Mouse (Mus musculus): ENCODE measurements around the gene Sult1e1. TPM values are rescaled to one million over a fixed set of nuclear protein-coding genes. Genes with fewer than 3 reads are reported as not detected.

Gene Sult1e1
- polyA plus RNA-seq, 1 experiment: not detected

DNA sequence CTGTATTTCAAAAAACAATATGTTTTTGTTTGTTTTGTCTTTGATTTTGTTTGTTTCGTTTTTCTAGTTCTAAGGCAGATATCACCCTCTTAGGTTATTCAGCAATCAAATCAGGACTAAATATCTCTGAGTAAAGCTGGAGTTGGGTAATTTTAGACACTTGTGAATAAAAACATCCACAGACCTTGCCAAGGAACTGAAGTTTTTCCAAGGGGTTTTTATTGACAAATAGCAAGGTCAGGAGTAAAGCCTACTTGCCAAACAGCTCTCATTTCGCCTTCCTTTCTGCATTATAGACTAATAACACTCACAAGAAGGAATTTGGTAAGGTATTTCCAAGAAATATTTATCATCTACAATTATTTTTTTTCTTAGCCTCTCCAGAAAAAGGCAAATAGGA lies 6.5 kb upstream of the Sult1e1 start:
- H3ac ChIP-seq (ENCODE audit: control insufficient read depth, insufficient read length): no peak overlapping the region
- no peaks in the 10 kb centered on the region for H3K27me3 ChIP-seq (ENCODE audit: control insufficient read depth, insufficient read depth, insufficient read length)
- H3K79me2 ChIP-seq (ENCODE audit: control insufficient read depth, insufficient read depth): no peaks in the 10 kb centered on the region
- TF ChIP-seq POLR2AphosphoS2 (IDR thresholded peaks at IDR 0.05; ENCODE audit: insufficient read length, low read depth): no peak
- no peak for TF ChIP-seq POLR2A (IDR thresholded peaks at IDR 0.05; ENCODE audit: insufficient read length, low read depth)
- TF ChIP-seq E2F4 (IDR thresholded peaks at IDR 0.05; ENCODE audit: insufficient read depth): no peak
- no peak for TF ChIP-seq REST (IDR thresholded peaks at IDR 0.05; ENCODE audit: insufficient read depth, insufficient read length)
- no peak for TF ChIP-seq USF1 (IDR thresholded peaks at IDR 0.05; ENCODE audit: low read depth)
- TF ChIP-seq MYOD1 (IDR thresholded peaks at IDR 0.05; ENCODE audit: control insufficient read depth in 1 of 3, insufficient read length in 2 of 3, low read depth in 2 of 3): no peak
- TF ChIP-seq MYOG (IDR thresholded peaks at IDR 0.05; ENCODE audit: control insufficient read depth in 1 of 3, insufficient read depth in 1 of 3, insufficient read length in 2 of 3, low read depth in 2 of 3): no peak
- TF ChIP-seq CEBPB (IDR thresholded peaks at IDR 0.05; ENCODE audit: insufficient read depth, poor library complexity, severe bottlenecking): no peak
- TF ChIP-seq MAX (IDR thresholded peaks at IDR 0.05; ENCODE audit: low read depth): no peak
- no peak for TF ChIP-seq TCF12 (IDR thresholded peaks at IDR 0.05; ENCODE audit: insufficient read depth, poor library complexity, severe bottlenecking)
- TF ChIP-seq SRF (IDR thresholded peaks at IDR 0.05; ENCODE audit: control insufficient read depth, insufficient read length, low read depth): no peak
- TF ChIP-seq TCF3 (IDR thresholded peaks at IDR 0.05; ENCODE audit: insufficient read length, low read depth): no peak
- H3K36me3 ChIP-seq (ENCODE audit: control insufficient read depth, insufficient read depth): no peaks in the 10 kb centered on the region
- no peak overlapping the region for H3K4me3 ChIP-seq
- H3K4me2 ChIP-seq (ENCODE audit: low read depth): no peak overlapping the region

DNA sequence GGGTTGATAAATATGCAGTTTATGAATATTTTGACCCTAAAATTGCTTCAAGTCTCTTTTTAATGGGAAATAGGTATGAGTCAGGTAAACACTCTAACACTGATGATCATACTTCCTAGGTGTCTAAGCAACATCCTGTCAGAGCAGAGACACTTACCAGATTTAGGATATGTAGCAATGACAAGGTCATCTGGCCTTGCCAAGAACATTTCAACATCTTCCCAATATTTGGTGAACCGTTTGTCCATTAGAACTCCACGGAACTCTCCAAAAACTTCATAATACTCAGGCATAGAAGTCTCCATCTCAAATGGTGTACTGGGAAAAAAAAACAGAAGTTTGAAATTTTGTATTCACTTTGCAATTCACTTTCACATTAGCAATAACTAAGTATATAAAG lies 1.5 kb downstream of the Sult1e1 start:
- Histone ChIP-seq H3K4me3 (no peak overlapping the region), H3K79me2 (ENCODE audit: control insufficient read depth, insufficient read depth) (no peaks in the 10 kb centered on the region), H3ac (ENCODE audit: control insufficient read depth, insufficient read length) (no peak overlapping the region), H3K27me3 (ENCODE audit: control insufficient read depth, insufficient read depth, insufficient read length) (no peaks in the 10 kb centered on the region), H3K36me3 (ENCODE audit: control insufficient read depth, insufficient read depth) (no peaks in the 10 kb centered on the region), H3K4me2 (ENCODE audit: low read depth) (no peak overlapping the region)
- no peak for TF ChIP-seq POLR2A (IDR thresholded peaks at IDR 0.05; ENCODE audit: insufficient read length, low read depth)
- no peak for TF ChIP-seq TCF3 (IDR thresholded peaks at IDR 0.05; ENCODE audit: insufficient read length, low read depth)
- no peak for TF ChIP-seq MYOG (IDR thresholded peaks at IDR 0.05; ENCODE audit: control insufficient read depth in 1 of 3, insufficient read depth in 1 of 3, insufficient read length in 2 of 3, low read depth in 2 of 3)
- no peak for TF ChIP-seq E2F4 (IDR thresholded peaks at IDR 0.05; ENCODE audit: insufficient read depth)
- no peak for TF ChIP-seq POLR2AphosphoS2 (IDR thresholded peaks at IDR 0.05; ENCODE audit: insufficient read length, low read depth)

DNA sequence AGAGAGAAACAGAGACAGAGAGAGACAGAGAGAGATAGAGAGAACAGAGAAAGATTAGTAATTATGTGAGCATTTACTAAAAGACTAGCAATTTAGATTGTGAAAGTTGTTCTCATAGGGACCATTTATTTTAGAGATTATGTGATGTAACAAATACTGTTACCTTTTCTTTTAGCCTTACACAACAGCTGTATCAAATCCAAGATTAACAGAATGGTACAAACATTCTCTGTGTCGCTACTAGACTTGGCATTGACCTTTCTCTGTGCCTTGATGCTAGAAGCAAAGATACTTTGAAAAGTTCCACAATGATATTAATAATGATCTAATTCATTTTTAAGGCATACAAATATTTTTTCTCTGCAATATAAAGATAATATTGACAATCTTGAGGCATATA lies 11.0 kb downstream of the Sult1e1 start:
- H3K4me3 ChIP-seq: no peak overlapping the region
- H3K4me2 ChIP-seq (ENCODE audit: low read depth): no peak overlapping the region
- TF ChIP-seq POLR2AphosphoS2 (IDR thresholded peaks at IDR 0.05; ENCODE audit: insufficient read length, low read depth) (no peak), TCF3 (IDR thresholded peaks at IDR 0.05; ENCODE audit: insufficient read length, low read depth) (no peak), TCF12 (IDR thresholded peaks at IDR 0.05; ENCODE audit: insufficient read depth, poor library complexity, severe bottlenecking) (no peak), CEBPB (IDR thresholded peaks at IDR 0.05; ENCODE audit: insufficient read depth, poor library complexity, severe bottlenecking) (no peak), MYOG (IDR thresholded peaks at IDR 0.05; ENCODE audit: control insufficient read depth in 1 of 3, insufficient read depth in 1 of 3, insufficient read length in 2 of 3, low read depth in 2 of 3) (no peak), POLR2A (IDR thresholded peaks at IDR 0.05; ENCODE audit: insufficient read length, low read depth) (no peak), E2F4 (IDR thresholded peaks at IDR 0.05; ENCODE audit: insufficient read depth) (no peak), REST (IDR thresholded peaks at IDR 0.05; ENCODE audit: insufficient read depth, insufficient read length) (no peak), MAX (IDR thresholded peaks at IDR 0.05; ENCODE audit: low read depth) (no peak), SRF (IDR thresholded peaks at IDR 0.05; ENCODE audit: control insufficient read depth, insufficient read length, low read depth) (no peak), USF1 (IDR thresholded peaks at IDR 0.05; ENCODE audit: low read depth) (no peak), MYOD1 (IDR thresholded peaks at IDR 0.05; ENCODE audit: control insufficient read depth in 1 of 3, insufficient read length in 2 of 3, low read depth in 2 of 3) (no peak)
- no peak overlapping the region for H3ac ChIP-seq (ENCODE audit: control insufficient read depth, insufficient read length)
- no peaks in the 10 kb centered on the region for H3K79me2 ChIP-seq (ENCODE audit: control insufficient read depth, insufficient read depth)
- no peaks in the 10 kb centered on the region for H3K36me3 ChIP-seq (ENCODE audit: control insufficient read depth, insufficient read depth)
- no peaks in the 10 kb centered on the region for H3K27me3 ChIP-seq (ENCODE audit: control insufficient read depth, insufficient read depth, insufficient read length)

DNA sequence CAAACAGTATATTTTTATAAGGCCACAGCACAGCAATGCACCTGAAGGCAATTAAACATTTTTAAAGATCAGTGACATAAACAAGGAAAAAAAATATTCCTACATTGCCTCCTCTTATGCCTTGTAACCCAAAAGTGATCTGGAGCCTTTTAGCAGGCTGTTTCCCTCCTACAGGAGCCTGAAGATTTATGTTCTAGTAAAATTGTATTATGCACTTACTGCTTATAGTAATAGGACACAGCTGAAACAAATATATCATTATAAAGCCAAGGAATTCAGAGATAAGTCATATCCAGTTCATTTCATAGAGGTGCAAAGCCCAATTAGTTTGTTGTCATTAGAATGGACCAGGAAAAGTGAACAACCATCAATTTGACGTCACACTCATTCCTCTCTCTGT lies 17.2 kb downstream of the Sult1e1 start:
- Histone ChIP-seq H3K4me3 (no peak overlapping the region), H3K79me2 (ENCODE audit: control insufficient read depth, insufficient read depth) (no peaks in the 10 kb centered on the region), H3ac (ENCODE audit: control insufficient read depth, insufficient read length) (no peak overlapping the region), H3K27me3 (ENCODE audit: control insufficient read depth, insufficient read depth, insufficient read length) (no peaks in the 10 kb centered on the region), H3K36me3 (ENCODE audit: control insufficient read depth, insufficient read depth) (no peaks in the 10 kb centered on the region), H3K4me2 (ENCODE audit: low read depth) (no peak overlapping the region)
- TF ChIP-seq MYOD1 (IDR thresholded peaks at IDR 0.05; ENCODE audit: control insufficient read depth in 1 of 3, insufficient read length in 2 of 3, low read depth in 2 of 3) (no peak), TCF3 (IDR thresholded peaks at IDR 0.05; ENCODE audit: insufficient read length, low read depth) (no peak), USF1 (IDR thresholded peaks at IDR 0.05; ENCODE audit: low read depth) (no peak), CEBPB (IDR thresholded peaks at IDR 0.05; ENCODE audit: insufficient read depth, poor library complexity, severe bottlenecking) (no peak), REST (IDR thresholded peaks at IDR 0.05; ENCODE audit: insufficient read depth, insufficient read length) (no peak), MAX (IDR thresholded peaks at IDR 0.05; ENCODE audit: low read depth) (no peak), POLR2A (IDR thresholded peaks at IDR 0.05; ENCODE audit: insufficient read length, low read depth) (no peak), SRF (IDR thresholded peaks at IDR 0.05; ENCODE audit: control insufficient read depth, insufficient read length, low read depth) (no peak), MYOG (IDR thresholded peaks at IDR 0.05; ENCODE audit: control insufficient read depth in 1 of 3, insufficient read depth in 1 of 3, insufficient read length in 2 of 3, low read depth in 2 of 3) (no peak), TCF12 (IDR thresholded peaks at IDR 0.05; ENCODE audit: insufficient read depth, poor library complexity, severe bottlenecking) (no peak), POLR2AphosphoS2 (IDR thresholded peaks at IDR 0.05; ENCODE audit: insufficient read length, low read depth) (no peak), E2F4 (IDR thresholded peaks at IDR 0.05; ENCODE audit: insufficient read depth) (no peak)

DNA sequence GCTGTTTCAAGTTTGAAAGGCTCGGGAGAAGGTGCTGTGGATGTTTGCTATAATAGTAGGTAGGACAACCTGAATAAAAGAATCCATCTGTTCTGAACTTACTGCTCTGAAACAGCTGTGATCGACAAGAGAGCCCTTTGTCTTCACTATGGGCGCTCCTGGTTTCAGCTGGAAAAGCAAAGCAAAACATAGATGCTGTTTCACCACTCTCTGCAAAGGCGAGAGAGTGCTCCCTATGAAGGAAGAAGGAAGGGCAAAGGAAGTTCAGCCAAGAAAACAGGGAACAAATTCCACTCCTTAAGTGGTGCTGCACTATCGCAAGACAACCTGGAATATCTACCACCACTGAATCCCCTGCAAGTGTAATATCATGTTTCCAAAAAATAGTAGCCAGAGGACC lies 17.9 kb downstream of the Sult1e1 start:
- no peaks in the 10 kb centered on the region for H3K27me3 ChIP-seq (ENCODE audit: control insufficient read depth, insufficient read depth, insufficient read length)
- no peak overlapping the region for H3K4me3 ChIP-seq
- no peak overlapping the region for H3K4me2 ChIP-seq (ENCODE audit: low read depth)
- no peaks in the 10 kb centered on the region for H3K79me2 ChIP-seq (ENCODE audit: control insufficient read depth, insufficient read depth)
- TF ChIP-seq POLR2AphosphoS2 (IDR thresholded peaks at IDR 0.05; ENCODE audit: insufficient read length, low read depth): no peak
- TF ChIP-seq E2F4 (IDR thresholded peaks at IDR 0.05; ENCODE audit: insufficient read depth): no peak
- no peak for TF ChIP-seq USF1 (IDR thresholded peaks at IDR 0.05; ENCODE audit: low read depth)
- no peak for TF ChIP-seq CEBPB (IDR thresholded peaks at IDR 0.05; ENCODE audit: insufficient read depth, poor library complexity, severe bottlenecking)
- TF ChIP-seq MYOG (IDR thresholded peaks at IDR 0.05; ENCODE audit: control insufficient read depth in 1 of 3, insufficient read depth in 1 of 3, insufficient read length in 2 of 3, low read depth in 2 of 3): no peak
- TF ChIP-seq REST (IDR thresholded peaks at IDR 0.05; ENCODE audit: insufficient read depth, insufficient read length): no peak
- TF ChIP-seq MYOD1 (IDR thresholded peaks at IDR 0.05; ENCODE audit: control insufficient read depth in 1 of 3, insufficient read length in 2 of 3, low read depth in 2 of 3): no peak
- no peak for TF ChIP-seq TCF12 (IDR thresholded peaks at IDR 0.05; ENCODE audit: insufficient read depth, poor library complexity, severe bottlenecking)
- H3ac ChIP-seq (ENCODE audit: control insufficient read depth, insufficient read length): no peak overlapping the region
- H3K36me3 ChIP-seq (ENCODE audit: control insufficient read depth, insufficient read depth): no peaks in the 10 kb centered on the region
